ENCODE assay signal across 9 mouse cellular contexts in the genomic region with DNA sequence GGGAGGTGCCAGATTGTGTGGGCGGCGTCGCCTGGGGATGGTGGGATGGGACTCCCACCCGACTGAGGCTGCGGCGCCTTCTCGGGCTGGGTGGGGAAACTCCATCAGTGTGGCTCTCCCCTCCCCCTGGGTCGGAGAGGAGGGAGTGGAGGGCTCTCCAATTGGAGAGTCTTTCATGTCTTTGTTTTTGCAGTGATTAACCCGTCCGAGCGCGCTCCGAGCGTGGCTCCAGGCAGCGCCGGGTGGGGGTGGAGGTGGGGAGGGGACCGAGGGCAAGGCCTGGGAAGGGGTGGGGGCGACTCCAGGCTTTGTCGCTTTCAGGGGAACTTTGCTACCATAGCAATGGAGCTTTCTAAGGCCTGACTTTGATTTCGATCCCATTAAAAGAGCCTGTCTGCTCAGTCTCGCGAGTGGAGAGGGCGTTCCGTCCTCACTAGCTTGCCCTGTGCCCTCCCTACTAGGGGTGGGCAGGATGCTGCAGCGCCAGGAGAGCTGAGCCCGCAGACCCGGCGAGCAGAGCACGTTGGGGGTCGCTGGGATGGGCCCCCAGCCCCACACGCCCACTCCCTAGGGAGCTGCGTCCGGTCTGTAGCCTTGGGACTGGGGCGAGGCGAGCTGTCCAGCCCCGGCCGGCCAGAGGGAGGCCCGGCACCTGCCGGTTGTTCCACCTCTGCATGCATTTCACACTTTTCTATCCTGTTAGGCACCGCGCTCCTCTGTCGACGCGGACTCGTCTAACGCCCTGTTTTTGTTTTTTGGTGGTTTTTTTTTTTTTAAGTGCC. TPM values are rescaled to one million over a fixed set of nuclear protein-coding genes. Genes with fewer than 3 reads are reported as not detected.
DNase-seq lines count a peak whose midpoint lies in the region; ATAC-seq lines count a peak whose summit lies in the region.
"Had no signal": no experiment of that assay in that cellular context is flagged by ENCODE, and none has a peak within 500 bp of the region (broad histone marks: within the 10 kb centered on the region; RNA-seq: fewer than 3 reads in every experiment).

No protein-coding gene starts in this region.

- H3K27ac ChIP-seq in embryonic facial prominence, embryonic 12.5 days, result peak overlapping the region; percentile 74
- no peak overlapping the region for H3K27ac ChIP-seq in midbrain, embryonic 16.5 days (ENCODE audit: low read length)

- peak overlapping the region; percentile 50 for H3K9ac ChIP-seq in embryonic facial prominence, embryonic 12.5 days
- peak overlapping the region; percentile 50 for H3K9ac ChIP-seq in midbrain, embryonic 16.5 days (ENCODE audit: low read depth, low read length)

- DNase-seq in layer of hippocampus, postnatal 10 days (ENCODE audit: low spot score in 2 of 2), result peak; percentile 58 to 69
- DNase-seq in layer of hippocampus, adult 8-10 months (ENCODE audit: low spot score in 2 of 2), result no peak
- peak; percentile 21 for DNase-seq in induced T-regulatory cell, adult 2 months (ENCODE audit: low read depth)
- no peak for DNase-seq in spleen, postnatal 14 days (ENCODE audit: low spot score in 2 of 2)

- H3K4me3 ChIP-seq in embryonic facial prominence, embryonic 12.5 days, result peak overlapping the region; percentile 43
- H3K4me3 ChIP-seq in midbrain, embryonic 16.5 days (ENCODE audit: low read depth, low read length), result peak overlapping the region; percentile 26

- no peaks in the 10 kb centered on the region for H3K9me3 ChIP-seq in embryonic facial prominence, embryonic 12.5 days
- no peaks in the 10 kb centered on the region for H3K9me3 ChIP-seq in midbrain, embryonic 16.5 days (replicated peaks; ENCODE audit: control insufficient read depth, low read length, poor library complexity, severe bottlenecking)

- peak overlapping the region; percentile 92 for H3K4me2 ChIP-seq in embryonic facial prominence, embryonic 12.5 days (replicated peaks)
- peak overlapping the region; percentile 56 for H3K4me2 ChIP-seq in midbrain, embryonic 16.5 days (ENCODE audit: low read length)

- peak; percentile 73; the same call in 1 of the 2 replicates for ATAC-seq in embryonic facial prominence, embryonic 12.5 days (ENCODE audit: insufficient number of reproducible peaks, insufficient read depth, low FRiP score, low TSS enrichment)
- peak; percentile 81 for ATAC-seq in midbrain, embryonic 16.5 days
- ATAC-seq in monocyte, adult 5-6 weeks (replicated peaks; ENCODE audit: insufficient number of reproducible peaks, low FRiP score, low TSS enrichment, poor library complexity, severe bottlenecking), result no peak
- no peak for ATAC-seq in CD4-positive, CD25-positive, alpha-beta regulatory T cell, adult 4 months

- H3K27me3 ChIP-seq in embryonic facial prominence, embryonic 12.5 days, result peaks cover 65% of the 10 kb centered on the region
- H3K27me3 ChIP-seq in midbrain, embryonic 16.5 days (ENCODE audit: control insufficient read depth, insufficient read depth, low read depth, low read length), result peaks cover 23% of the 10 kb centered on the region

- WGBS in embryonic facial prominence, embryonic 12.5 days, result under 1% methylated on average over 46 of the region's 46 CpGs
- WGBS in midbrain, embryonic 16.5 days, result 2% methylated on average over 44 of the region's 46 CpGs

- H3K4me1 ChIP-seq in embryonic facial prominence, embryonic 12.5 days, result peaks cover 23% of the 10 kb centered on the region
- H3K4me1 ChIP-seq in midbrain, embryonic 16.5 days (ENCODE audit: control insufficient read depth, insufficient read depth, low read length), result peaks cover 17% of the 10 kb centered on the region

- H3K36me3 ChIP-seq in embryonic facial prominence, embryonic 12.5 days, result no peaks in the 10 kb centered on the region
- no peaks in the 10 kb centered on the region for H3K36me3 ChIP-seq in midbrain, embryonic 16.5 days (ENCODE audit: control insufficient read depth, insufficient read depth, low read length)

RNA-seq across cellular contexts. Expression of a gene that starts 30.6 kb away (rescaled TPM):
- total RNA-seq in layer of hippocampus, postnatal 10 days (2021), result not detected
- total RNA-seq in layer of hippocampus, adult 8-10 months (2022), result under 1 TPM in 2 of 4 experiments, not detected in 2; 0.18 to 0.29 TPM
- polyA plus RNA-seq in embryonic facial prominence, embryonic 12.5 days (2016; fragmentation: Nextera tagmentation; extraction: Ambion mirVana), result 5.1 and 6.0 TPM in 2 replicates
- 2.3 and 3.2 TPM in 2 replicates for polyA plus RNA-seq in midbrain, embryonic 16.5 days (2015; fragmentation: Nextera tagmentation; extraction: Ambion mirVana)
- not detected in 3 replicates for total RNA-seq in monocyte, adult 5-6 weeks (2017)
- polyA plus RNA-seq in CD4-positive, CD25-positive, alpha-beta regulatory T cell, adult 4 months (2017; shearing (Covaris generic)), result not detected
- total RNA-seq: liver, adult 2 months had no signal
- polyA plus RNA-seq: liver, adult 2 months had no signal

RNA-seq across cellular contexts. Expression of a gene that starts 42.6 kb away (rescaled TPM):
- total RNA-seq in layer of hippocampus, postnatal 10 days (2021), result 1 to 10 TPM; 1.8 to 2.0 TPM
- 1 to 10 TPM; 1.6 to 7.4 (median 3.9) TPM for total RNA-seq in layer of hippocampus, adult 8-10 months (2022)
- 1.3 and 1.5 TPM in 2 replicates for polyA plus RNA-seq in embryonic facial prominence, embryonic 12.5 days (2016; fragmentation: Nextera tagmentation; extraction: Ambion mirVana)
- polyA plus RNA-seq in midbrain, embryonic 16.5 days (2015; fragmentation: Nextera tagmentation; extraction: Ambion mirVana), result 0.91 and 0.93 TPM in 2 replicates
- 26.6 to 48.8 TPM (median 47.3 TPM) in 3 replicates for total RNA-seq in monocyte, adult 5-6 weeks (2017)
- under 1 TPM in 1 of 2 experiments, not detected in 1; 0.22 TPM for polyA plus RNA-seq in CD4-positive, CD25-positive, alpha-beta regulatory T cell, adult 4 months (2017; shearing (Covaris generic))

Comparison
In these comparisons a context has a peak if more than half of its experiments do, and no peak if none do; other contexts are left out.
1. DNase-seq: peak in layer of hippocampus, postnatal 10 days (2 of 2) and induced T-regulatory cell, adult 2 months (single experiment); none in layer of hippocampus, adult 8-10 months (0 of 2) and spleen, postnatal 14 days (0 of 2).
2. ATAC-seq: peak in embryonic facial prominence, embryonic 12.5 days (single experiment) and midbrain, embryonic 16.5 days (single experiment); none in monocyte, adult 5-6 weeks (single experiment) and CD4-positive, CD25-positive, alpha-beta regulatory T cell, adult 4 months (single experiment).